Mouse (Mus musculus) kidney, embryonic 16.5 days (tissue): ENCODE measurements at regions not wholly inside any gene's neighbourhood (a gene's known extent, or its start where the extent isn't known, plus 50 kb on each side); places are given as distances from the start of the nearest gene placed in this dataset.

ENCODE experiments used
- ATAC-seq: fragments of 200-750 bp; cut with Nextera tagmentation; 2 replicates; pipeline ENCODE4 v1.8.0; 2017; ENCODE audit warnings: moderate TSS enrichment; ENCODE audit not compliant: low FRiP score, low TSS enrichment
- H3K27ac ChIP-seq: fragments of 300-500 bp; sonication (generic); 2 replicates; pipeline ENCODE4 v1.5.1; 2014; ENCODE audit warnings: low read length
- H3K27me3 ChIP-seq: fragments of 300-500 bp; sonication (generic); 2 replicates; pipeline ENCODE4 v1.6.1; 2014; ENCODE audit warnings: low read length, control low read depth, mixed read lengths; ENCODE audit not compliant: insufficient read depth
- H3K36me3 ChIP-seq: fragments of 300-500 bp; sonication (generic); 2 replicates; pipeline ENCODE4 v1.6.1; 2014; ENCODE audit warnings: low read length, control low read depth, mixed read lengths; ENCODE audit not compliant: insufficient read depth
- H3K4me1 ChIP-seq: fragments of 300-500 bp; sonication (generic); 2 replicates; pipeline ENCODE4 v1.6.1; 2014; ENCODE audit warnings: low read length, control low read depth, mixed read lengths; ENCODE audit not compliant: insufficient read depth
- H3K4me2 ChIP-seq: fragments of 300-500 bp; sonication (generic); replicated peaks from 2 replicates; pipeline ENCODE4 v1.6.1; 2014; ENCODE audit warnings: low read depth, low read length
- H3K4me3 ChIP-seq: fragments of 300-500 bp; sonication (generic); 2 replicates; pipeline ENCODE4 v1.5.1; 2014; ENCODE audit warnings: mild to moderate bottlenecking, low read length
- H3K9ac ChIP-seq: fragments of 300-500 bp; sonication (generic); replicated peaks from 2 replicates; pipeline ENCODE4 v1.6.1; 2014; ENCODE audit warnings: low read length
- H3K9me3 ChIP-seq: fragments of 300-500 bp; sonication (generic); 2 replicates; pipeline ENCODE4 v1.6.1; 2016; ENCODE audit warnings: low read length, control low read depth
- WGBS: fragments of 180-500 bp; shearing (Covaris S2); extraction: QIAGEN DNeasy Blood & Tissue Kit; methylation state at CpG from one replicate; pipeline ENCODE4 v1.1.7; 2014; 5-methylcytosine and 5-hydroxymethylcytosine counted together

DNA sequence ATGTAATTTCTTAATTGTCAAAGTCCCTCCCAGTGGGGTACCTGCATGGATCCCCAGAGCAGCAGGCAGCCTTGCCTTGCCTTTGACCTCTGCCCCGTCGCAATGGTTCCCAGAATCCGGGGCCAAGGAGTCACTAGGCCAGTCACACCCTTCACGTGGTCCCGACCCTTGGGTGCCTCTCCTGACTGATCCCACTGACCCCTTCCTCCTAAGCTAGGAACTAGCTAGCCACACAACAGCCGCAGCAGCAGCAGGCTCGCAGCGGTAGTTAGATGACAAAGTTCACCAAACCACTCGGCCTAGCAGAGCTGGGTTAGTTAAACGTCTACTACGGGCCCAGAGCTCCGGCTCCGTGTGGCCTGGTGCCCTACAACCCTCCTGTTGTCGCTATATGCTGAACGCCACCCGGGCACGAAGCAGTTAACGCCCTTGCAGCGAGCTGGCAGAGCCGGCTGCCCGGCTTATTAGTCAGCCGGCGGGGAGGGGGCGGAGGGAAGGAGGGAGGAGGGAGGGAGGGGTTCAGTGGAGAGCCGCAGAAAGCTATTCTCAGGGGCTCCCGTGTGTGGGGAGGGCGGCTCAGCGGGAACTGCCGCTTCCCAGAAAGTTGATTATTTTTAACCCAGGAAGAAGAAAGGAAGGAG, 84.6 kb downstream of the 1700001O22Rik start:
- peak overlapping the region; percentile 80 for H3K9ac ChIP-seq
- H3K4me2 ChIP-seq = peak overlapping the region; percentile 63
- H3K4me3 ChIP-seq = peak overlapping the region; percentile 39
- WGBS = 1% methylated on average over 29 of the region's 29 CpGs
- peaks cover 84% of the 10 kb centered on the region for H3K4me1 ChIP-seq
- no peaks in the 10 kb centered on the region for H3K36me3 ChIP-seq
- peak; percentile 73 for ATAC-seq
- peak overlapping the region; percentile 100 for H3K27ac ChIP-seq
- H3K27me3 ChIP-seq = no peaks in the 10 kb centered on the region
- H3K9me3 ChIP-seq = no peaks in the 10 kb centered on the region

GRCm38 (mm10) chr2:30718329-30718675, 85.2 kb downstream of the 1700001O22Rik start:
- no peaks in the 10 kb centered on the region for H3K27me3 ChIP-seq
- peak overlapping the region; percentile 100 for H3K27ac ChIP-seq
- peak overlapping the region; percentile 80 for H3K9ac ChIP-seq
- peak; percentile 71 for ATAC-seq
- no peaks in the 10 kb centered on the region for H3K9me3 ChIP-seq
- no peaks in the 10 kb centered on the region for H3K36me3 ChIP-seq
- WGBS = 2% methylated on average over 12 of the region's 12 CpGs
- peak overlapping the region; percentile 63 for H3K4me2 ChIP-seq
- peak overlapping the region; percentile 39 for H3K4me3 ChIP-seq
- peaks cover 85% of the 10 kb centered on the region for H3K4me1 ChIP-seq

DNA sequence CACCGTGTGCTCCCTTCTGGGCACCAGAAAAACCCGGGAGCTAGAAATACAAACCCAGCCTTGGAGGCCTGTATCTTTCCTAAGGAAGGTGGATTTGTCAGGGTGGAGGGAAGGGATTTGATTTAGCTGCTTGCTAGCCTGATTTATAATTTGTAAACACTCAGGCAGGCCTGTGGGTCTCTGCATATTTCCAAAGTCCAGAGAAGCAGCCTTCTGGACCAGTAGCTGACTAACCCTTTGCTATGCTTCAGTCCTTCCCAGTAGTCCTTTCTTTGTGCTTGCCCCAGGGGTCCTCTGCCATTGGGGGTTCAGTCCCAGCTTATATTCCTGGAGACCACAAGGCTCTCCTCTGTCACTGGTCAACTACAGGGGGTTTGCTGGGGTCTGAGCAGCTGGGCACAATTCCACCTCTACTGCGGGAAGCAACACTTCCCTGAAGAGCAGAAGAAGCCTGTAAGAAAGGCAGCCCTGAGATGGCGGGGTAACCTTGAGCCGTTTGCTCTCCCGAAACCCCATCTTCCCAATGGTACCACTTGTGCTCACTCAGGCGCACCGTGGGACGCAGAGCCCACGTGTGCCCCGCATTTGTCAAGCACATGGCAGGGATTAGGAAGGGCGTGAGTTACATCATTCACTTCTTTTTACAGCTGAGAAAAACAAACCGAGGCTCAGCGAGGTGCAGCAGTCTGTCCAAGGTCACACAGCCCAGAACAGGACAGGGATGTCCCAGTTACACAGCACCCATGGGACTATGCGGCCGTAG, 85.7 kb downstream of the 1700001O22Rik start:
- Histone ChIP-seq H3K4me3 (peak overlapping the region; percentile 27), H3K9ac (peak overlapping the region; percentile 70), H3K27ac (peak overlapping the region; percentile 100), H3K36me3 (no peaks in the 10 kb centered on the region), H3K4me1 (peaks cover 85% of the 10 kb centered on the region), H3K4me2 (peak overlapping the region; percentile 63), H3K9me3 (no peaks in the 10 kb centered on the region), H3K27me3 (no peaks in the 10 kb centered on the region)
- 8% methylated on average over 16 of the region's 16 CpGs for WGBS
- ATAC-seq = peak; percentile 1; the same call in 1 of the 2 replicates

- H3K4me3 ChIP-seq = peak overlapping the region; percentile 27
- H3K27ac ChIP-seq = peak overlapping the region; percentile 100
- H3K4me2 ChIP-seq = peak overlapping the region; percentile 63
- 1% methylated on average over 24 of the region's 24 CpGs for WGBS
- no peaks in the 10 kb centered on the region for H3K9me3 ChIP-seq
- H3K27me3 ChIP-seq = no peaks in the 10 kb centered on the region
- peak; percentile 42 for ATAC-seq
- peak overlapping the region; percentile 70 for H3K9ac ChIP-seq
- peaks cover 84% of the 10 kb centered on the region for H3K4me1 ChIP-seq
- no peaks in the 10 kb centered on the region for H3K36me3 ChIP-seq
These were observed 86.6 kb downstream of the 1700001O22Rik start for GRCm38 (mm10) chr2:30716580-30717565.

DNA sequence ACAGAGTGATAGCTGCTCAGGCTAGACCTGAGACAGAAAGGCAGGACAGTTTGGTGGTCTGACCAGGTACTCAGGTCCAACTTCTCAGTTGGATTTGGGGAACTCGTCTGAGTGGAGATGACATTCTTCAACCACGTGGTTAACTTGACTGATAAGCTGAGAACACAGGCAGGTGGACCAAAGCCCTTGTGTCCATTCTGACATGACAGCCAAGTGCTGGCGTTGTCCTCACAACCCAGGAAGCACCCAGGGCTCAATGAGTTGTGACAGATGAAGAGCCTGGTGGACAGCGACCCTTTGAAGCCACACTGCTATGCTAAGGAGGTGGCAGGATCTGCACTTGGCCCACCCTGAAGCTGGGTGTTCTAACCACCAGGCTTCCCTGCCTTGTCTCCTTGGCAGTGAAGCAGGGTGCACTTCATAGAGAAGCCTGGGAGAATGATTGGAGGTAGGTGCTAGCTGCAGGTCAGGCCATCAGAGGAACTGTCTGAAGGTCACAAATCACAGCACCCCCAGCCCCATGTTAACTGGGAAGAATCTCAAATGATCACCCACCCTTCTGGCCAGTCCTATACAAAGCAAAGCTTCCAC, 87.6 kb downstream of the 1700001O22Rik start:
- no peak for ATAC-seq
- Histone ChIP-seq H3K4me2 (peak overlapping the region; percentile 63), H3K4me1 (peaks cover 82% of the 10 kb centered on the region), H3K27ac (peak overlapping the region; percentile 100), H3K36me3 (no peaks in the 10 kb centered on the region), H3K9me3 (no peaks in the 10 kb centered on the region), H3K27me3 (no peaks in the 10 kb centered on the region), H3K4me3 (no peak overlapping the region), H3K9ac (peak overlapping the region; percentile 70)
- 64% methylated on average over 4 of the region's 4 CpGs for whole genome bisulfite sequencing

DNA sequence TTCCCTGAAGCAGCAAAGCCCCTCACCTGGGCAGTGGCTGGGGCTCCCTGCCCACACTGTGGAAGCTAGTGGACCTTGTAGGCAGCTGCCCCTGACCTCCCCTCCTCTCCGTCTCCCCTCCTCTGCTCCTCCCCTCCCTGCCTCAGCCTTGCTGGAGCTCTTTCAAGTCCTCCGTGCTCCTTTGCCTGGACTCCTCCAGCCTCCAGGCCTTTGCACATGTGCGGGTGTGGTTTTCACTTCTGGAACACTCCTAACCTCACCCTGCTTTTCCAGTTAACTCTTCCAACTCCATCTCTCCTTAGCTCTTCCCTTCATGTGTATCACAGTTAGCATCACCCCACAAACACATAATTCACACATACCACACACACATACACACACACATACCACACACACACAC, 89.9 kb downstream of the 1700001O22Rik start:
- H3K27me3 ChIP-seq = no peaks in the 10 kb centered on the region
- H3K4me3 ChIP-seq = no peak overlapping the region
- peaks cover 78% of the 10 kb centered on the region for H3K4me1 ChIP-seq
- no peak overlapping the region for H3K4me2 ChIP-seq
- no peaks in the 10 kb centered on the region for H3K9me3 ChIP-seq
- H3K27ac ChIP-seq = peak overlapping the region; percentile 97
- H3K36me3 ChIP-seq = no peaks in the 10 kb centered on the region
- peak overlapping the region; percentile 25; the same call in 1 of the 2 replicates for H3K9ac ChIP-seq
- WGBS = 6% methylated on average over 3 of the region's 3 CpGs
- ATAC-seq = no peak

DNA sequence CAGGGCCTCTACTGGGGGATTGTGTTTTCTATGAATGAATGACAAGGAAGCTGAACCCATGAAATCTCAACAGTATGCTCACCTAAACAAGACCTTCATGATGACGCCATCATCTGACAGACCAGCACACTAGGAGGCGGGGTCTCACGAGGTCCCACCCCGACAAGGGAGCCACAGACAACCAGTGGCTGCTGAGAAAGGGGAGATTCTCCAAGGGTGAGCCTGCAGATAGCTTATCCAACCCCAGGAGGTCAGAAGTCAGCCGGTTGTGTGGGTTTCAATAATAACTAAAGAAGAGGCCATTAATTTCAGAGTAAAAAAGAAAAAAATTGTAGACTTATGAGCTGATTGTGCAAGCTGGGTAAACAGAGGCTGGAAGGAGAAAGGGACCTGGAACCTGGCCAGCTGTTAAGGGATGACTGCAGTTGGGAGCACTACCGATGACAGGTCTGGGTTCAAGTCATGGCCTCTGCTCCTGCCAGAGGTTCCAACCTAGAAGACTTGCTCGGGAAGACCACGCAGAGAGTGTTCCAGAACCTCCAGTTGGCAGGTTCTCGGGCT, 90.5 kb downstream of the 1700001O22Rik start:
- H3K36me3 ChIP-seq = no peaks in the 10 kb centered on the region
- H3K9me3 ChIP-seq = no peaks in the 10 kb centered on the region
- H3K4me3 ChIP-seq = no peak overlapping the region
- H3K27me3 ChIP-seq = no peaks in the 10 kb centered on the region
- peaks cover 76% of the 10 kb centered on the region for H3K4me1 ChIP-seq
- no peak for ATAC-seq
- no peak overlapping the region for H3K4me2 ChIP-seq
- 57% methylated on average over 9 of the region's 9 CpGs for WGBS
- H3K9ac ChIP-seq = peak overlapping the region; percentile 76
- H3K27ac ChIP-seq = peak overlapping the region; percentile 97

DNA sequence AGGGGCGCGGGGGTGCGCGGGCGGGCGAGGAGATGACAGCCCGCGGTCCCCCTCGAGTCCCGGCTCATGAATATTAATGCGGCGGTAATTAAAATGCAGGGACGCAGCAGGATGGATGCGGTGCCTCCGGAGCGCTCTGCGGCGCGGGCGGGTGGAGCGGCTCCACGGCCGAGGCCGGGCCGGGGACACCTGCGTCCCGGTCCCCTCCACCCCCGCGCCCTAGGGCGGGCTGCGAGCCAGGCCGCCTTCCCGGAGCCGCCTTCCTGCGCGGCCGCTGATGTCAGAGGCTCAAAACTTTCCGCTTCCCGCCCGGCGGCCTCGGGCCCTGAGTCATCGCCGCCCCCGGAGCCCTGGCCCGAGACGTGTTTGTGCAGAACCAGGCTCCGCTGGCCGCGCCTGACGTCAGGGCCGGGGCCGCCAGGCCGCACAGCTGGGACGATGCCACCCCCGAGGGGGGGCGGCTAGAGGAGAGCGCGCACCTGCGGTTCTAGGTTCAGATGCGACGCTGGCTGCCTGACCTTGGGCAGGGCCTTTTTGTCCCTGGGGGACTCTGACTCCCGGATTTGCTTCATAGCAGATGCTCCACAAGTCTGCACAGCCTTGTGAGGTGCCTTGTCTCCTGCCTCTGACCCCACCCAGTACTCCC, 91.5 kb downstream of the 1700001O22Rik start:
- peak; percentile 20 for ATAC-seq
- Histone ChIP-seq H3K27ac (peak overlapping the region; percentile 97), H3K9ac (peak overlapping the region; percentile 76), H3K4me3 (peak overlapping the region; percentile 44), H3K36me3 (no peaks in the 10 kb centered on the region), H3K9me3 (no peaks in the 10 kb centered on the region), H3K4me1 (peaks cover 76% of the 10 kb centered on the region), H3K4me2 (peak overlapping the region; percentile 66), H3K27me3 (no peaks in the 10 kb centered on the region)
- WGBS = under 1% methylated on average over 59 of the region's 63 CpGs

DNA sequence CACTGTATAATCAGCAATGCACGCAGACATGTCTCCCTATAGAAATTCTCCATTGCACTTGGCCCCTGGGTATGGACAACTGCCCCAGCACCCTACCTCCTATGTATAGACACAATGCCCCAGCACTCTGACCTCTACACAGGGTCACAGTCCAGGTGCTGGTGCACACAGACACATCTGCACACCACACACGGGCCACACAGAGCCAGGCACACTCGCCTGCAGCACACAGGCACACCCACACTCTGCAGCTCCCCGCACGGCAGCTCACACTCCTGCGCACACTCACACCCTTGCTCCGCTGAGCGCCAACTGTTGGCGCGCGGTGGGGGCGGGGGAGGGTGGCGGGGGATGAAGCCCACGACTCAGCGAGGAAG, 92.0 kb downstream of the 1700001O22Rik start:
- Histone ChIP-seq H3K9me3 (no peaks in the 10 kb centered on the region), H3K4me2 (peak overlapping the region; percentile 66), H3K27me3 (no peaks in the 10 kb centered on the region), H3K4me1 (peaks cover 75% of the 10 kb centered on the region), H3K9ac (peak overlapping the region; percentile 76), H3K4me3 (peak overlapping the region; percentile 44), H3K27ac (peak overlapping the region; percentile 97), H3K36me3 (no peaks in the 10 kb centered on the region)
- 5% methylated on average over 15 of the region's 15 CpGs for WGBS
- peak; percentile 22 for ATAC-seq
